Mouse (Mus musculus): ENCODE measurements at regions not wholly inside any gene's neighbourhood (a gene's known extent, or its start where the extent isn't known, plus 50 kb on each side); places are given as distances from the start of the nearest gene placed in this dataset.

DNA sequence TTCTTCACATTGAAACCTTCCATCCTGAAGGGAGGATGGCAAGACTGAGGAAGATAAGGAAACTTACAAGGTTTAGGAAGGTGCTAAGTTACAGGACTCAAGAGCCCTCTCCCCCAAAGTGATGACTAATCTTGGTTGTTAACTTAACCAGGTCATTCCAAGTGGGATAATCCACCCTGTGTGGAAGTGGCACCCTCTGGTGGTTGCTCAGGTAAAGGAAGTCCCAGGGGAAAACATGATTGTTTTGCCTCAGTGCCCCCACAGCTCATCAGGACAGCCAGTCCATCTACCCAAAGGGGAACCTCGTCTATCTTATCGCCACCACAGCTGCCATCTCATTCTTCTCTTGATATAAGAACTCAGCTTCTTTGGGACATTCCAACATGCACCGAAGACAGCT lies 244.6 kb upstream of the Npvf start:
- no peak for DNase-seq (ENCODE audit: extremely low read depth, insufficient read length, low spot score)

DNA sequence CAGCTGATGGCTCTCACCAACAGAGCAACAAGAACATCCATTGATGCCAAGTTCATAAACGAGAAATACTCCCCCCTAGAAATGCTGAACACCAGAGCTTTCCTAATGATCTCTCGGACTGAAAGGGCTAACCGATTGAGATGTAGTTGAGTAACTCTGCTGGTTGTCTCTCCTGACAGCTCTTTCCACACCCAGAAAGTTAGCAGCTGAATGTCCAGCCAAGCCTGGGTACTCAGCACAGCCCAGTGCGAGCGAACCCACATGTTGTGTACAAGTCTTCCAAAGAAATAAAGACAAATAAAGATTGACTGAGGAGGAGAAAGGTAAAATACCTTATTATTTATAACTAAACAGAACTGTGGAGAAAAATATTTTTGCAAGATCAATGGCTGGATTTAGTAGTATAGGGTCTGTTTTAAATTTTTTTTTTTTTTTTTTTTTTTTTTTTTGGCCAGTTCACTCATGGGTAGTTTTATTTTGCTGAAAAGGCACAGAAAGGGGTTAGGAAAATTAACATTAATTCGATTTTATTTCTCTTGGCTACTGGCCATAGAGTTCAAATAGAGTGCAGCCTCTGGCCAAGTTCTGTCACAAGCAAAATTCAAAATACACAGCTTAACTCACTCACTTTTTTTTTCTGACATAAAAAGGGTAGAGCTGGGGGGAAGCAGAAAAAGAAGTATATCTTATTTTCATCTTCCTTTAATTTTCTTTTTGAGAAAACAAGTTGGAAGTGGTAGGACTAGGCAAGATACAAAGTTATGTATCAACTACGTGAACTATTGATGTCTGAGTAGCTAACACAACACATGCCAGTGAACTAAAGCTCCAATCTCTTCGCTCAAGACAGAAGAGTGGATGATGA lies 261.2 kb upstream of the Npvf start:
- no peak for DNase-seq (ENCODE audit: extremely low read depth, insufficient read length, low spot score)

DNA sequence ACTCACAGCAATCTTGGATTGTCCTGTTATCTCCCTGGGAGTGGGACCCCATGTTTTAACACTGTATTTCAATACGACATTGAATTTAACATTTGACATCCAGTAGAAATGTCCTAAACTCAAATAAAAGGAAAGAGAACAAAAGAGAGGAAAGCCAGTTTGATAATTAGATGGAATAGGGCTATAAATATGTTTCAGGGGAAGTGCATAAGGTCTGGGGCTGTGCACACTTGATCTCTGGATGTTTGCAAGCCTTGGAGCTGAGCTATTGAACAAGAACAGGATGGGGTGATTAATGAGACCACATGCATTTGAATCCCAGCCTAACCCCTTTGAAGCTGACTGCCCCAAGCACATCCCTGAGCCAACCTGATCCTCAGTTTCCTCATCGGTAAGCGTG lies 264.0 kb upstream of the Npvf start:
- no peak for DNase-seq (ENCODE audit: extremely low read depth, insufficient read length, low spot score)

DNA sequence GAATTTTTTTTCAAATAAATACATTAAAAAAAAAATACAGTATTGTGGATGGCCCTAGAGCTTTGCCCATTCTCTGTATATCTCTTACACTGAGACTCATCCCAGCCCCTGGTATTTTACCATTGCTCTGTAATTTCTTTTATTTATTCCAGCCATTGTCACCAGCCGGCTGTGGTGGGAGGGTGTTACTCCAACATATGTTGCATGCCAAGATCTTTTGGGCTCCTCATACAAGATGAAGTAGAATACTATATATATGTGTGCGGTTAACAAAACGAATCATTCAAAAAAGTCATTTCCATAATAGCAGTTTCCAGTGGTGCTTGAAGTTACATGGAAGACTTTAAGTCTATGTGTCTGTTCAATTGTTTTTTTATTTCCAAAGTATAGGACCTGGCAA lies 268.0 kb upstream of the Npvf start:
- DNase-seq (ENCODE audit: extremely low read depth, insufficient read length, low spot score) = no peak

DNA sequence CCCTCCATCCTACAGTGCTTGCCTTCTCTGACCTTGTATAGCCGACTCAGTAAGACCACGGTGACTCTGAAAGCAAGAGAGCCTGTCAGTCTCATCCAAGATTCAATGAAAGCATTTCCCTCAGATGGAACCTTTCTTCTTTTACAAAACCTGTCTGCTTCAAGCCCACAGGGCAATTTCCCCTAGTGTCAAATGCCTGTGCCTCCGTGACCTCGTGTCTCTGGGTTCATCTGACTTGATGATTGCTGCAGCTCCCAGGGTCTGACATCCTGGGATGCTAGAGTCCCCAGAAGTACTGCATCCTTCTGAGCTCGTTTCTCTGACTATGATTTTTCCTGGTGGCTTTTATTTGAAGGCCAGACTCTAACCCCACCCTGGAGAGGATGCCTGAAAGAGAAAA lies 270.3 kb upstream of the Npvf start:
- no peak for DNase-seq (ENCODE audit: extremely low read depth, insufficient read length, low spot score)

DNA sequence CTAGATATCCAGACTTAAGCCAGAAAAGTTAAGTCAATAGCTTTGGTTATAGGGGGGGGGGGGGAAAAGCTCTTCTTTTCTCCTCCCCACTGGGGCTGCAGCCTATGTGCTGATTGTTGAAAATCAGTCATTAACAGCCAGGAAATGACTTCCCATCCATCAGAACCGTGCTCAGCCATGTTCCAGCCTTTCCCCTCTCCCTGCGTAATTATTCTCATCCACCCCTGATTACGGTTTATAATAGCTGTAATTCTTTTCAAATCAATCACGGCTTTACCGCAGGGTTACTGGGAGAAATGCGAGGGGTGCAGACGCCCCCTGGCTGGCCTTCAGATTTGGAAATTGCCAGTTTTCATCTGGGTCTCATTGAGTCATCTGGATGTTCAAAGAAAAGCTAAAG lies 270.8 kb upstream of the Npvf start:
- DNase-seq (ENCODE audit: extremely low read depth, insufficient read length, low spot score) = no peak

DNA sequence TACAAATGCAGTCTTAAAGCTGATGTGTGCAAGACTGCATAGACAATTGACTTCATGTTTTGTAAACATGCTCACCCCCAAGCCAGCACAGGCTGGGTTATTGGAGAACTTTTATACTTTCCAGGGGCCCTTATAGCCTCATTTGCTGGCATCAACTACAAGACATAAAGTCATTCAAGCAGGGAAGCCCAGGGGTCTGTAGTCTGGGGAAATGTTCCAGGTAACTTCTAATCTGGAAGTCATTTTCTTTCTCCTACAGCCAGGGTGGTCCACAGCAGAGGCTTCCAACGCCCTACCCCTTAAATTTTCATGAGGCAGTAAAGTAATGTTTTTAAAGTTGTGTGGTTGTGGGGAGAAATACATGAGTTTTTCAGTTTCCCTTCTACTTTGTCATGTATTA lies 272.1 kb upstream of the Npvf start:
- DNase-seq (ENCODE audit: extremely low read depth, insufficient read length, low spot score) = no peak

DNA sequence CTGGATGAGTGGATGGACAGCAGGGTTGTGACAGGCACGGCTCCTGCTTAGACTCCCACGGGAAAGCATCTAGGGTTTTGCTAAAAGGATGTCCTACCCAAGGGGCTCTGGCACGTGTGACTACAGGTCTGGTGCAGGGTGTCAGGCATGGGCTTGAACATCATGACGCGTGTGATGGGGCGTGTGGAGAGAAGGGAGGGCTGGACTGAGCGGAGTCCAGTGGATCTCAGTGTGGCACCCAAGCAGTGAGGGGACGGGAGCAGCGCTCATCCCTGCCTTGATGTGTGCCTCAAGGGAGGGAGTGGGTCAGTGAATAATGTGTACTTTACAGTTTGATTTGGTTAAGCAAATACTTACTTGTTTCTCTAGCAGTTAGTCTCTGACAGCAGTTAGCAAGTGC lies 275.3 kb upstream of the Npvf start:
- no peak for DNase-seq (ENCODE audit: extremely low read depth, insufficient read length, low spot score)

DNA sequence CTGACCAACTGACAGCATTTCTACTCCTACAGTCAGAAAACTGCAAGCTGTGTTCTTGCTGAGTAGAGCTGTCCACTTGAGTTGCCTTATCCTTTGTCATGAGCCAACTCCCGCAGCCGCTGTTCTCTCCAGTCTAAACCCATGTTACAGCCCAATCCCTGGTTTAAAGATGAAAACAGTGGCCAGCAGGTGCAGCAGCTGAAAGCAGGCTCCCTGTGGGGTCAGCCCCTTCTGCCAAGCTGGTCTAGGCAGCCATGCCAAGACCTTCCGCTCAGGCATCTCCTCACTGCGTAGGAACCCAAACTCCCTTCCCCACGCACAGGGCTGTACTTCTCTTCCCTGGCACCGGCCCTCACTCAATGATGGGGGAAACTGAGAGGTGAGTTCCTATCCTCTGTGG lies 279.3 kb upstream of the Npvf start:
- DNase-seq (ENCODE audit: extremely low read depth, insufficient read length, low spot score) = no peak

DNA sequence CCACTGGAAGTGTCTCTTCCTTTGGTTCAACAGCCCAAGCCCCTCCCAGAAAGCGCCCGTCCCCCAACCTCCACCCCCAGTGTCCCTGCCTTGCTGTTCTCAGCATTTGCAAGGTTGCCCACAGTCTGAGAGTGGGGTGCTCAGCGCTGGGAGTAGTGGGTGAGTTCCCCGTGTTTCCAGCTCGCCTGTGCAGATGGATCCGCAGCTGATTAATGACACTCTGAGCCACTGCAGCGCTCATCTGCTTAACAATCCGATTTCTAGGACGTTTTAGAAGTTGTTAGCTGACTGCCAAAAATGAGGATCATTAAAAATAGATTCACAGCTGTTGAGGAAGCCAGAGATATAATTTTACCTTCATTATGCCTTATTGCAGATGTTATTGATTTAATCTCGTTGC lies 280.0 kb upstream of the Npvf start:
- DNase-seq (ENCODE audit: extremely low read depth, insufficient read length, low spot score) = no peak

DNA sequence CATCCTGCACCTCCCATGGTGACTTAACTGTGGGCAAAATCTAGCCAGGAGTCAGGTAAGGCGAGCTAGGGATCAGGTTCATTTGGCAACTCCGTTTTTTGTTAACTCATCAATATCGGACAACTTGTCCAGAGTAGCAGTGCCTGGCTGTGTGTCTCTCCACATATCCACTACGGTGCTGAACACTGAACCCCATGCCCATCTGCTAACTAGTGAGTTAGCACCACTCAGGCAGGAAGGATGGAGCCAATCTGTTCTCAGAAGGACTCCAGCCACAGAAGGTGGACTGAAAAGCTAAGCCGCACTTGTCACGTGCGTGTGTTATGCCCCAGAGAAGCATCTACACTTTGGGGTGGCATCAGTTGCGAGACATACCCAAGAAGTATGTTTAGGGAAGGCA lies 282.1 kb upstream of the Npvf start:
- DNase-seq (ENCODE audit: extremely low read depth, insufficient read length, low spot score) = no peak

DNA sequence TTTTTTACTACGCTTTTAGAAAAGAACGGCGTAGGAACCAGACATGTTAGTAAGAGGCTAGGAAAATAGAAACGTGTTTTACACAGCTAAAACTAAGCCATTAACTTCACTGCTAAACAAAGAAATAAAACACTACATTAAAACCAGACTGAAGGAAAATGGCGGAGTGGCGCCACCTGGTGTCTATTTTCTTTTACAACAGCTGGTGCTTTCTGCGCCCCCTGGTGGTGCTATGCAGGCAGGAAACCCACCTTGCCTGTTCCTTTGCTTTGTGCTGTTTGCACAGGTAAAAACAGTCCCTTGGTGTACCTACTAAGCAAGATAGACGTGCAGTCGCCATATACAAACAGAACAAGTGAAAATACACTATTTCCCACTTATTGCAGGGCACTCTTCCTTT lies 282.9 kb upstream of the Npvf start:
- DNase-seq (ENCODE audit: extremely low read depth, insufficient read length, low spot score) = peak; percentile 10

DNA sequence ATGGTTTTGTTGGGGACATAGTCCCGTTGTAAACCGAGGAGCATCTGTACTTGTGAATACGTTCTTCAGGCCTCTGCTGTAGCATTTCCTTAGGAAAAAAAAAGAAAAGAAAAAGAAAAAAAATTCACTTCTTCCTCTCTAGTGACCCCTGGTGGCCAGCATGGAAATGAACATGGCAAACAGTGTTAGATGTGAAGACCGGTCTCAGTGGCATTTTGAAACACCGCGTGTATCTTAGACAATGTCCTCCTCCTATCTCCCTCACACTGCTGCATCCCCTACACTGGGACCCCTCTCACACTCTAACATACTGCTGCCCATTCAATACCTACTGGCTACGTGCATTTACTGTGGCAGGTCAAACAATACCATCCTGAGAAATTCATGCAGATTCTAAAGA lies 284.6 kb upstream of the Npvf start:
- DNase-seq (ENCODE audit: extremely low read depth, insufficient read length, low spot score) = no peak

DNA sequence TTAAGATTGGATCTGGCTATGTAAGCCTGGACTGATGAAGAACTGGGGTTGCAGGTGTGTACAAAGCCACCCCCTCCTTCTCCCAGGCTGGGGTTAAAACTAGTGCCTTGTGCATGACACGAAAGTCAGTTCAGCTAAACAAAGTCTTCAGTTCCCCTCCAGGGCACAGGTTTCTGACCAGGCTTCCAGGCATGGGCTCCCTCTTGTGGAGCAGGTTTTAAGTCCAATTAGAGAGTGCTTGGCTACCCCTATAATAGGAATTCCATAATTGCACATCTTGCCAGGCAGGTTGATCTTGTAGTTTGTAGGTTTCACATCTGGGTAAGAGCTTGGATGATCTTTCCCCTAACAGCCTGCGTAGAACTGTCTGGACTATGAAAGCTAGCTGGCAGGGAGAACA lies 285.2 kb upstream of the Npvf start:
- DNase-seq (ENCODE audit: extremely low read depth, insufficient read length, low spot score) = no peak

DNA sequence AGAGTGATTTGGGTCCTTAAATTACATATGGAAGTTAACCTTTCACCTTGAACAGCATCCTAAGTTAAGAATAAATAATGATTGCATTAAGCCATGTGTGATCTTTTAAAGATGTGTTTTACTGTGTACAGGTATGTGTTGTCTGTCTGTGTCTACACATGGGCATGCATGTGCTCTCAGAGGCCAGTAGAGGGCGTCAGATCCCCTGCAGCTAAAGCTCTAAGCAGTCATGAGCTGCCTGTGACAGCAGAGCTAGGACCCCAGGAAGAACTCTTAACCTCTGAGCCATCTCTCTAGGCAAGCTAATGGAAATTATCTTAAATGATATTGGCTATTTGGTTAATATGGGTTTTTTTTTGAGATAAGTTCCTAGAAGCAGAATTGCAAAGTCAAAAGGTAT lies 285.9 kb upstream of the Npvf start:
- no peak for DNase-seq (ENCODE audit: extremely low read depth, insufficient read length, low spot score)

DNA sequence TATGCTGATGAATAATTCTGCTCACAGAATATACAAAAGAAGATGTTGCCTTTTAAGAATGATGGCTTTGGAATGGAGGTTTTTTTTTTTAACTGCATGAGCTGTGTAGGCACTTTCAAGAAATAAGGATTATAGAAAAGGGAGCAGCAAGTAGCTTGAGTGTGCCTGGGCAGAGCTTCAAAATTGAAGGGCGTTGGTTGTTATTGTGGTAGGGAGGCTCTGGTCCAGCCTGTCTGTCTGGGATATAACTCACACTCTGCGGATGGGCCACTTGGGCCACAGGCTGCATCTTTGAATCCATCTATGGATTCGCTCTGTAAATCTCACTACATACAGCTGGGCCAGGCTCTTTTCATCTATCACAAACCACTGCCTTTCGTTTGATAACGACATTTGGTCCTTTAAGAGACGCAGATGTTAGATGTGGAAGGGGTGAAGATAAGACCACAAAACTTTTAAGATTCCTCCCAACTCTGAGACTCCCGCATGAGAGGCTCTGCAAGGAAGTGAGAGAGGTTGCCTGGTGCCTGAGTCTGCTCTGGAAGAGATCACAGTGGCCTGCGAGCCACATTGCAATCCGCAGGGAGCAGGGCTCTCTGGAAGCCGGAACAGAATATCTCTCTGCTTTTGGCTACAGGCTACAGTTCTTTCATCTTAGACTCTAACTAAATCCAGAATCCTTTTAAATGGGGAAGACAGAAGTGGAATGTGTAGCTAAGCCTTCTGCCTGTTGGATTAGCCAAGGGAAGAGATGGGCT lies 286.6 kb upstream of the Npvf start:
- DNase-seq (ENCODE audit: extremely low read depth, insufficient read length, low spot score) = no peak

DNA sequence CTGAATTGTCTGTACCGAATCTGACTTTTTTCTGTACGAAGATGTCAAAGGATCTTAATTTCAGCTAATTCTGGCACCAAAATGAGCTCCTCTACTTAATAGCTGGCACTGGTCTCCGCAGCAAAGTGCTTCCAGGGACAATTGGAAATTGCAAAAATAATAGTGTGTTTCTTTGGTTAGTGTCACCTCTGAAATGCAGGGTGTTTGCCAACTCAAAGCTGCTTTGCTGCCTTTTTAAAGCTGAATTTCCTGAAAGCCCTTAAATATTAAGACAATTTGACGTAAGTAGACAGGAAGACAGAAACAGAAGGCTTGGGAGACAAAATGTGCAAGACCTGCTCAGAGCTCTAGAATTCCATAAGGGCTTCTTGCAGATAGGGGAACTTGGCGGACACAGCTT lies 288.5 kb upstream of the Npvf start:
- DNase-seq (ENCODE audit: extremely low read depth, insufficient read length, low spot score) = no peak

DNA sequence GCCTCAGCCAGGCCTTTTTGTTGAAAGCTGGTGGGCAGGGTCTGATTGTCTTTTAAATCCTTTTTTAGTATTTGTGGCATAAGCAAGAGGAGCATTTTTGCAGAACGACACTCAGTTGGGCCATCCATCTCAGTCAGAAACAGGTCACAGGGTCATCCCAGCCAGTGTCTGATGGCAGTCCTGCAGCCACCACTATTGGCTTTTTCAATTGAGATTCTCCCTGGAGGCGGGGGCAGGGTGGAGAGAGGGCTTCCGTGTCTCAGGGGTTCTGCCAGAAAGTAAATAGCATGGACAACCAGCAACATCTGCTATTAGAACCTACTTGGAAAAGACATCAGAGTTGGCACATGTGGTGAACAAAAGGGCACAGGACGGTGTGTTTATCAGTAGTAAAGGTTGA lies 293.8 kb upstream of the Npvf start:
- DNase-seq (ENCODE audit: extremely low read depth, insufficient read length, low spot score) = no peak

DNA sequence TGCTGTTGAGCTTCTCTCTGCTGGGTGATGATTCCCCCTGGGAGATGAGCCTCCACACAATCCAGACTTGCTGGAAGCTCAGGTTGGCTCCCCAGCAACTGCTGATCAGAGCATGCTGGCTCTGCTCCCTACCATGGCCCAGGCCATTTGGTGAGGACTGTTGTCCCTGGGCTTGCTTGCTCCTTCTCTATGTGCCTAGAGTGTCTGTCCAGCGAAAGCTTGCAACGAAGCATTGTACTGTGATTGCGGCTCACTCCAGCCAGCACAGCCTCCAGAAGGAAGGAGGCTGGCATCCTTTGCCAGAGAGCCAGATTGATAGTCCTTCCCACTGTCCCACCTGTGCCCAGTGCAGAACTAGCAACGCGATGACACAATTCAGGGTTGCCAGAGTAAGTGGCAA lies 295.1 kb upstream of the Npvf start:
- DNase-seq (ENCODE audit: extremely low read depth, insufficient read length, low spot score) = no peak

DNA sequence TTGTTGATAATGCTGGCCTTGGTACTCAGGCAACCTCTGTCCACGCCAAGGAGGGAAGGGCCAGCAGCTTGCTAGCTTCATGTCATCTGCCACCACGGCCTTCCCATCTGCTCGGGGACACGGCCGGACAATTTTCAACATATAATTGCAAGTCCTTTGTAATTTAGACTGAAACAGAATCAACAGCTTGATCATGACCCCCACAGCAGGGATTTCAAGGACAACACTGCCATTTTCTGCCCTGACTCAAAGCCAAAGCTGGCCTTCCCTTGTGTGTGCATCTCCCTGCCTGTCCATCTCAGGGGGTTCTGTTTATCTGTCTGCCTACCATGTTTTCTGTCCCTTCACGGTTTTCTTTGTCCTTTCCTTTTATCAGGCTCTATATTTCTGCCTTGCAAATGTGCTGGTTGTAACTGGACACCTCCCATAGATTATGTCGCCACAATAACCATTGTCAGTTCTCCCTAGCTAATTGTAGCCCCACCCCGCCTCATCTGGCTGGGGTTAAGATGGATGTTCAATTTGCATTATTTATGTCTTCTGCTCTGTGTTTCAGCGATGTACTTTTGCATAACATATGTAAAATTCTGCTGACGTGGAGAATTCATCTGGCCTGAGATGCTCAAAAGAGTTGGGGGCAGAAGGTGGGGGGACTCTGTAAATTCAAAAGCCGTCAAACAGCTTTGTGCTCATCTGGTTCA lies 295.8 kb upstream of the Npvf start:
- no peak for DNase-seq (ENCODE audit: extremely low read depth, insufficient read length, low spot score)

DNA sequence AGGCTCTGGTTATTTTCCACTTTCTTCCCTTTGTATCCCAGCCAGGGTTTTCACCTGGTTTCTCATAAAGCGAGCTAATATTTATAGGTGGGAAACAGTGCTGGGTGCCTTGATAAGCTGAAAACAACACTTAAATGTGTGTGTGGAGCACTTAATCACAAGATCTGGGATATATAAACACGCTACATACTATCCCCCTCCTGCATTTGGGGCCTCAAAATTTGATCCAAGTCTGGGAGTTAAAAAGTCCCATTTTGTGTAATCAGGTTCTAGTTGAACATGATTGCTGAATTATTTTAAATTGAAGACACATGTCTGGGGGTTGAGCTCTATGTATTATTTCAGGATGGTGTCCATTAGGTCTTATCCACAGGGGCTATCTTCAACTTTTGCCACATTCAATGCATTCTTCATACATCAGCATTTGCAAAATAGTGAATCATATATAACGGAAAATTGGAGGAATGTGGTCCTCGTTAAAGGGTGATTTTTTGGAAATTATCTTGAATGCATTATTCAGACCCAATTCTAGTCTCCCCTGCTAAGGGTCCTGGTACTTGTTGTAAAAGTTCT lies 303.2 kb upstream of the Npvf start:
- no peak for DNase-seq (ENCODE audit: extremely low read depth, insufficient read length, low spot score)
